Mouse (Mus musculus) macrophage (primary cell): ENCODE measurements around the gene Wbp11. TPM values are rescaled to one million over a fixed set of nuclear protein-coding genes. Genes with fewer than 3 reads are reported as not detected.

Source experiments
- H3K27ac ChIP-seq: fragments of 350-480 bp; formaldehyde crosslinking; 2 replicates; pipeline ENCODE4 v1.9.0; 2021
- H3K36me3 ChIP-seq: fragments of 350-480 bp; formaldehyde crosslinking; 2 replicates; pipeline ENCODE4 v1.9.0; 2021; ENCODE audit errors: inconsistent target
- H3K4me3 ChIP-seq: fragments of 350-480 bp; formaldehyde crosslinking; 2 replicates; pipeline ENCODE4 v1.9.0; 2021; ENCODE audit errors: inconsistent target
- H3K79me2 ChIP-seq: fragments of 350-480 bp; formaldehyde crosslinking; 2 replicates; pipeline ENCODE4 v1.9.0; 2021; ENCODE audit errors: inconsistent target
- WGBS: methylation state at CpG from one replicate; pipeline ENCODE4 v1.1.7; 2026; ENCODE audit warnings: inconsistent platforms; ENCODE audit not compliant: missing documents; 5-methylcytosine and 5-hydroxymethylcytosine counted together
- polyA plus RNA-seq: library from polyadenylated mRNA; stranded (reverse); fragments of 250-400 nt; gene quantifications from 3 replicates; pipeline ENCODE4 v1.2.4, GENCODE M21; 2018; ENCODE audit warnings: inconsistent platforms
- total RNA-seq, 78 experiments: library from RNA; depleted of rRNA; stranded (reverse); fragments of 250-400 nt; gene quantifications; 1 replicate in 9 of 78; 2 replicates in 24 of 78; 3 replicates in 43 of 78; 4 replicates in 2 of 78; pipeline ENCODE4 v1.2.4; 2018; ENCODE audit warnings: inconsistent platforms in 56 of 78

Wbp11 gene
- 100 to 1,000 TPM in 11 of 26 experiments, 10 to 100 TPM in 15; 62.7 to 129 (median 88.5) TPM for total RNA-seq (2018; cell fraction: chromatin; rRNA removed)
- 10 to 100 TPM; 58.7 to 97.0 (median 70.5) TPM for total RNA-seq (2018; cell fraction: cytosol; rRNA removed)
- total RNA-seq (2018; cell fraction: nucleus; rRNA removed) = 100 to 1,000 TPM in 3 of 26 experiments, 10 to 100 TPM in 23; 50.7 to 111 (median 71.2) TPM
- 55.5 to 198 TPM (median 71.9 TPM) in 3 replicates for polyA plus RNA-seq

DNA sequence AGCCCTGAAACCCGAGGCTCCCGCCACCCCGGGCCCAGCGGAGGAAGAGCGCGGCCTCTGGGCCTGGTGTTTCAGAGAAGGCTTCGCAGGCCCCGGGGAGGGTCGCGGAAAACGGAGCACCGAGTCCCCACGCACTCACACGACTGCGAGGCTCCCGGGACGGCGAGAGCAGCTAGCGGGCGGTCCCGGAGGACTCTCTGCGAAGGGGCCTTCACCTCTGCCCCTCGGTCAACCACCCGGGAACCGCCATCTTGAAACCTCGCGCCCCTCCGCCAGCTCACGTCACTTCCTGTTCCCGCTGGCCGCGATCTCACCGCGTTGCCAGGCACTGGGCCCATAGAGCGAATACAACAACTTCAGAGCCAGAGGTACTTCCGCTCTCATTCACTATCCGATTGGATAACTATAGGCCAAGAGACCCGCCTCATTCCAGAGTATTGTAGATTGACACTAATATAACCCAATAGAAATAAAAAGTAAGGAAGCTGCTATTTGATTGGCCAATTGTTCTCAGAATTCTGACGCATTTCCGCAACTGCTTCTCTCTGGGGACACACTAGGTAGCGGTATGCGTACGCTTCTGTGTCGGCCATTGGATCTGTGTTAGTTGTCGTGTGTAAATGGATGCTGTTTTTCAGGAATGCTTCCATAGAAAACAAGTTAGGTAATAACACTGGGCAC is at the start of gene Wbp11:
Gene Wbp11, minus strand, starts transcription at position 353 of the 681 bp plus-strand sequence.
- H3K4me3 ChIP-seq = peak within 1 kb of the TSS; percentile 80
- 1% methylated on average over 44 of the region's 45 CpGs for WGBS
- peaks cover 14% of the 10 kb centered on the region; the same call in 1 of the 2 replicates for H3K36me3 ChIP-seq
- H3K79me2 ChIP-seq = peaks cover 42% of the 10 kb centered on the region
- H3K27ac ChIP-seq = peak within 1 kb of the TSS; percentile 73

GRCm38 (mm10) chr6:136875670-136876069 is 47.6 kb upstream of the Wbp11 start, which contains the start of gene Mgp:
Mgp (minus strand) TSS chr6:136875823.
- Histone ChIP-seq H3K4me3 (no peak within 1 kb of the TSS), H3K36me3 (no peaks in the 10 kb centered on the region), H3K27ac (no peak within 1 kb of the TSS), H3K79me2 (no peaks in the 10 kb centered on the region)
- WGBS = 82% methylated on average over 9 of the region's 9 CpGs

GRCm38 (mm10) chr6:136874599-136874998 is 46.6 kb upstream of the Wbp11 start:
- WGBS = 23% methylated on average over 8 of the region's 8 CpGs
- no peaks in the 10 kb centered on the region for H3K79me2 ChIP-seq
- H3K4me3 ChIP-seq = no peak overlapping the region
- H3K27ac ChIP-seq = no peak overlapping the region
- H3K36me3 ChIP-seq = no peaks in the 10 kb centered on the region

DNA sequence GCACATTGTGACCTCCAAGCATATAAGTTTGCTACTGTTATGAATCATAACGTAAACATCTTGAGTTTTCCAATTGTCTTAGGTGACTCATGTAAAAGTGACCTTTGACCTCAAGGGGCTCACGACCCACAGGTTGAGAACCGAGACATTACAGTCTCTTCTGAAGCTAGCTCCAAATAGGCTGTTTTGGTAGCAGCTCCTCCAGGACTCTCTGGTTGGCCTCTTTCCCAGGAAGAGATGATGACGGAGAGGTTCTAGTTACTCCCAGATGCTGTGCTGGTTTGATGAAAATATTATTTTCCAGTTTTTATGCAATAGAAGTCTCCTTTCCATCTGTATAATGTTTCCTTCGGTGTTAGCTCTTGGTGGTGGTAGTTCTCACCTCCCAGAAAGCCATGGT is 40.9 kb upstream of the Wbp11 start:
- Histone ChIP-seq H3K4me3 (no peak overlapping the region), H3K79me2 (no peaks in the 10 kb centered on the region), H3K27ac (no peak overlapping the region), H3K36me3 (no peaks in the 10 kb centered on the region)
- 92% methylated on average over 5 of the region's 5 CpGs for WGBS

GRCm38 (mm10) chr6:136866150-136866549 is 38.1 kb upstream of the Wbp11 start:
- H3K27ac ChIP-seq = no peak overlapping the region
- no peaks in the 10 kb centered on the region for H3K36me3 ChIP-seq
- H3K79me2 ChIP-seq = no peaks in the 10 kb centered on the region
- 95% methylated on average over 4 of the region's 4 CpGs for WGBS
- H3K4me3 ChIP-seq = no peak overlapping the region

DNA sequence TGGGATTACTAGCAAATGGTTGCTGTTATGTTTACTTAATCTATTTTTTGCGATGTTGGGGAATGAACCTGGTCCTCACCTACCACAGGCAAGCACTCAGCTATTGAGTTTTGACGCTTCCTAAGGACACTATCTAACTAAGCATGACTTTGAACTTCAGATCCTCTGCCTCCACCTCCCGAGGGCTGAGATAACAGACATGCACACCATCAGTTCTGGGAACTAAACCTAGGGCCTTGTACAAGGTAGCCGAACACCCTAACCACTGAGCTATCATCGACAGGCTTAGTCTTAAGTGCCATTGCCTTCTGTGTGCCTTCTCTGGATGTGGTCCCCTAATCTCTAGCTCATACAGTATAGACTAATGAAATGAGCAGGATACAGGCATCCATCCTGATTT is 37.3 kb upstream of the Wbp11 start:
- WGBS = 95% methylated on average over 5 of the region's 5 CpGs
- Histone ChIP-seq H3K4me3 (no peak overlapping the region), H3K79me2 (no peaks in the 10 kb centered on the region), H3K36me3 (no peaks in the 10 kb centered on the region), H3K27ac (no peak overlapping the region)

- Histone ChIP-seq H3K4me3 (no peak overlapping the region), H3K36me3 (no peaks in the 10 kb centered on the region), H3K79me2 (no peaks in the 10 kb centered on the region), H3K27ac (no peak overlapping the region)
- 51% methylated on average over 9 of the region's 9 CpGs for WGBS
These were observed 33.0 kb upstream of the Wbp11 start for GRCm38 (mm10) chr6:136861020-136861419.

DNA sequence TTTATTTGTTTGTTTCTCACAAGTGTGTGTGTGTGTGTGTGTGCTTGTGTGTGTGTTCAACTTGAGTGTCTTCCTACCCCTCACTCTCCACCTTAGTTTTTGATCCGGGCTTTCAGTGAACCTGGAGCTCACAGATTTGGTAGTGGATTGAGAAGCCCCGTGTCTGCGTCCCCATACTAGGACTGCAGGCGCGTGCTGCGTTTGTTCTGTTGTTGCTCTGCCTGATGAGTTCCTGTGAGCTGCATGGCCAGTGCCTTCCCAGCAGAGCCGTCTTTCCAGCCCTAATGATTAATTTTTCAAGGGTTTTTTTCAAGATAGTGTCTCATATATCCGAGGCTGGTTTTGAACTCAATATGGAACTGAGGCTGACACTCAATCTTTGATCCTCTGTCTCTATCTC is 30.4 kb upstream of the Wbp11 start:
- Histone ChIP-seq H3K36me3 (no peaks in the 10 kb centered on the region), H3K79me2 (no peaks in the 10 kb centered on the region), H3K4me3 (no peak overlapping the region), H3K27ac (no peak overlapping the region)
- WGBS = 78% methylated on average over 8 of the region's 8 CpGs

DNA sequence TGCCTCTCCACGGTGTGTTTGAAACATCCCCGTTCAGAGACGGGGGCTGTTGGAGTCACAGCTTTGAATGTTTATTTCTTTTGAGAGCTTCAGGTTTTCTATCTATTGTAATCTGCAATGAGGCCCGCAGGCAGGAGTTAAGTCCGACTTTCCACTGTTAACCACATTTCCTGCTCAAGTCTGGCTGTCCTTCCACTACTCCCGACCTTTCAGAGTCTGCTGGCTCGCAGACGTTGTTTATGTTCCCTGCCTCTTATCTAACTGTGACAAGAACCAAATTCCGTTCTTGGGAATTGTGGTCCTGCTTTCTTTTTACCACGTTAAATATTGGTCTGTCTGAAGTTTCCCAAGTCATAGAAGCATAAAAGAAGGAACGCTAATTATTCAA is 29.8 kb upstream of the Wbp11 start:
- 37% methylated on average over 11 of the region's 11 CpGs for WGBS
- Histone ChIP-seq H3K27ac (no peak overlapping the region), H3K4me3 (no peak overlapping the region), H3K79me2 (no peaks in the 10 kb centered on the region), H3K36me3 (no peaks in the 10 kb centered on the region)

DNA sequence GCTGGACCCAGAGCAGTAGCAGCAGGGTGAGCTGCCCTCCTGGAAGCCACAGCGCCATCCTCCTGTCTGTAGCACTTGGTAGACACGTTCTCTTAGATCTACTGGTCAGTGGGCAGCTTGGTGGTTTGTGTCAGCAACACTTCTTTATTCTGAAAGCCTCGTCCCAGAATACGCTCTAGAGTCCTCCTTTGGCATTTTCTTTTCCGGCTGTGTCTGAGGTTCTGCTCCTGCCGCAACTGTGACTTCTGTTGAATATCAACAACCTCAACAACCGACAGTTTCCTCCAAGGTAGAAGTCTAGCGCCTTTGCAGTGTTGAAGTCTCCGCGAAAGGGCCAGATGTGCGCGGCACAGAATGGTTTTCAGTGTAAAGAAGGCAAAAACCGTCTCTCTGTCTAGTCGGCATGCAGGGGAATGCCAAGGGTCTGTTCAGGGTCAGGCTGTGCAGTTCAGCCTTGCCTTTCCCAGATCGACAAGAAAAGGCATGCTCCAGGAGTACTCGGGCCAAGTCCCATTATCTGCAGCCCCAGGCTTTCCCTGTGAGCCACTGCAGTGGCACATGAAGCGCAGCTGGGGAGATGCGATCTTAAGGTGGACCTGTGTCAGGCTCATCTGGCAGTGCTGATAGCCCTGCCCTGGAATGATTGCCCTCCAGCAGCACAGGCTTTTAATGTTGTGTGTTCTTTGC is 29.3 kb upstream of the Wbp11 start, which contains the start of gene Art4:
Gene Art4, minus strand, starts transcription at position 548 of the 687 bp plus-strand sequence.
- 32% methylated on average over 18 of the region's 18 CpGs for WGBS
- H3K27ac ChIP-seq = no peak within 1 kb of the TSS
- no peaks in the 10 kb centered on the region for H3K79me2 ChIP-seq
- no peak within 1 kb of the TSS for H3K4me3 ChIP-seq
- no peaks in the 10 kb centered on the region for H3K36me3 ChIP-seq

DNA sequence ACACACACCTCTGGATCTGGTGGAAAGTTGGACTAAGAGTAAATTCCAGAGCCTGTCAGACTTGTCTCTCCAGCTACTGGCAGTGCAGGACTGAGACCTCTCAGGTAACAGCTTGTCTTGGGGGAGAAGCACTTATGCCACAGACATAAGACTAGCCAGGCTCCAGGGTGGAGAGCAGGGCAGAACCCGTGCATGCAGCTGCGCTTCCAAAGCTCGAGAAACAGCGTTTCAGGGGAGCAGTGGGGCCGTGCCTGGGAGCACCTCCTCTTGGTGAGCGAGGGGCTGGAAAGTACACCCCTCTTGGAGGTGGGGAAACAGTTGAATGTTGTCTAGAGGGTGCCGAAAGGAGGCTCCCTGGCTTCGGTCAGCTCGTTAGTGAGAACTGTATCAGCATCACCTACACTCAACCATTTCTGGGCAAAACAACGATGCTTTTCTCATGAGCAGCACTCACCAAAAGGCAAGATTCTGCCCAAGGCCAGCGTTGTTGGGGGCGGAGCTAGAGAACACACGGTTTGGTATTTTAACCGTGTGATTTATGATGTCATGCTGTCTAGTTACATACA is 28.1 kb upstream of the Wbp11 start:
- H3K27ac ChIP-seq = no peak overlapping the region
- H3K4me3 ChIP-seq = no peak overlapping the region
- no peaks in the 10 kb centered on the region for H3K79me2 ChIP-seq
- 24% methylated on average over 13 of the region's 14 CpGs for WGBS
- no peaks in the 10 kb centered on the region for H3K36me3 ChIP-seq

GRCm38 (mm10) chr6:136855183-136855582 is 27.1 kb upstream of the Wbp11 start:
- 83% methylated on average over 2 of the region's 2 CpGs for WGBS
- no peak overlapping the region for H3K27ac ChIP-seq
- H3K4me3 ChIP-seq = no peak overlapping the region
- H3K79me2 ChIP-seq = no peaks in the 10 kb centered on the region
- no peaks in the 10 kb centered on the region for H3K36me3 ChIP-seq

- Histone ChIP-seq H3K79me2 (no peaks in the 10 kb centered on the region), H3K36me3 (no peaks in the 10 kb centered on the region), H3K4me3 (no peak overlapping the region), H3K27ac (no peak overlapping the region)
- 35% methylated on average over 11 of the region's 11 CpGs for WGBS
These were observed 26.3 kb upstream of the Wbp11 start for GRCm38 (mm10) chr6:136854361-136854781.

DNA sequence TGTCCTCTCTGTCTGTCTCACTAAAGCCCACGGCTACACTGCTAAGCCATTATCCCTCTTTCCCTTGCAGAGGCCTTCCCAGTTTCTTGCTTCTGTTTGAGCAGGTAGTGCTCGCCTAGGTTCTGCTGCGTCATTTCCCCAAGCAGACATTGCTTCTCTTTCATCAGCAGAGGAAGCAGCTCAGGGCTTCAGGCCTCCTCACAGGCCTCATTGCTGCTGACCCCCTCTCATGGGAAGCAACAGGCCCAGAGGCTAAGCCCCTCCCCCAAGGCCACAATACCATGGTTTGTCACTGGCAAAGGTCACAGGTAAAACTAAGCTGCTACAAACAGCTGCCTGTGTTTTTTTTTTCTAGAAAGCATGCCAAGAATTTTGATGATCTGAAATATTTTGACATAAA is 24.7 kb upstream of the Wbp11 start:
- H3K4me3 ChIP-seq = no peak overlapping the region
- no peaks in the 10 kb centered on the region for H3K79me2 ChIP-seq
- H3K27ac ChIP-seq = no peak overlapping the region
- WGBS = 12% methylated on average over 3 of the region's 3 CpGs
- no peaks in the 10 kb centered on the region for H3K36me3 ChIP-seq

GRCm38 (mm10) chr6:136852348-136852747 is 24.3 kb upstream of the Wbp11 start:
- 82% methylated on average over 4 of the region's 4 CpGs for WGBS
- no peaks in the 10 kb centered on the region for H3K79me2 ChIP-seq
- H3K27ac ChIP-seq = no peak overlapping the region
- H3K4me3 ChIP-seq = no peak overlapping the region
- no peaks in the 10 kb centered on the region for H3K36me3 ChIP-seq
